Mouse (Mus musculus): ENCODE data around the gene Hsph1. TPM values are rescaled to one million over a fixed set of nuclear protein-coding genes. Genes with fewer than 3 reads are reported as not detected.

Gene Hsph1
- polyA plus RNA-seq, 1 experiment from 2014 or later: 117 TPM

- WGBS: 91% methylated on average over 8 of the region's 8 CpGs
Observed at GRCm38 (mm10) chr5:149623815-149624675, 12.1 kb downstream of the Hsph1 start.

GRCm38 (mm10) chr5:149622644-149623043, 13.5 kb downstream of the Hsph1 start:
- 84% methylated on average over 6 of the region's 6 CpGs for WGBS
- no peak overlapping the region for H3K4me3 ChIP-seq (replicated peaks; ENCODE audit: low read length)
- no peaks in the 10 kb centered on the region for H3K27me3 ChIP-seq (replicated peaks; ENCODE audit: control insufficient read depth, insufficient read depth, low read length)
- peaks cover 70% of the 10 kb centered on the region for H3K36me3 ChIP-seq (ENCODE audit: control insufficient read depth, insufficient read depth)
- no peak for ATAC-seq
- H3K27ac ChIP-seq (ENCODE audit: low read length): no peak overlapping the region
- H3K4me2 ChIP-seq (ENCODE audit: low read length): no peak overlapping the region
- H3K9me3 ChIP-seq (ENCODE audit: control insufficient read depth, low read length): no peaks in the 10 kb centered on the region
- no peak overlapping the region for H3K9ac ChIP-seq (replicated peaks; ENCODE audit: low read depth, low read length)
- H3K4me1 ChIP-seq (replicated peaks; ENCODE audit: control insufficient read depth, insufficient read depth, low read length): no peaks in the 10 kb centered on the region

More at GRCm38 (mm10) chr5:149623815-149624675, 12.1 kb downstream of the Hsph1 start:
- H3K4me1 ChIP-seq (replicated peaks; ENCODE audit: control insufficient read depth, insufficient read depth, low read length): no peaks in the 10 kb centered on the region
- H3K4me3 ChIP-seq (replicated peaks; ENCODE audit: low read length): no peak overlapping the region
- H3K36me3 ChIP-seq (ENCODE audit: control insufficient read depth, insufficient read depth): peaks cover 65% of the 10 kb centered on the region
- no peaks in the 10 kb centered on the region for H3K27me3 ChIP-seq (replicated peaks; ENCODE audit: control insufficient read depth, insufficient read depth, low read length)
- ATAC-seq: no peak
- H3K9me3 ChIP-seq (ENCODE audit: control insufficient read depth, low read length): no peaks in the 10 kb centered on the region
- no peak overlapping the region for H3K27ac ChIP-seq (ENCODE audit: low read length)
- H3K9ac ChIP-seq (replicated peaks; ENCODE audit: low read depth, low read length): no peak overlapping the region
- H3K4me2 ChIP-seq (ENCODE audit: low read length): no peak overlapping the region

GRCm38 (mm10) chr5:149622152-149622551, 14.0 kb downstream of the Hsph1 start:
- Histone ChIP-seq H3K9ac (replicated peaks; ENCODE audit: low read depth, low read length) (no peak overlapping the region), H3K4me2 (ENCODE audit: low read length) (no peak overlapping the region), H3K27me3 (replicated peaks; ENCODE audit: control insufficient read depth, insufficient read depth, low read length) (no peaks in the 10 kb centered on the region), H3K4me3 (replicated peaks; ENCODE audit: low read length) (no peak overlapping the region), H3K27ac (ENCODE audit: low read length) (no peak overlapping the region), H3K36me3 (ENCODE audit: control insufficient read depth, insufficient read depth) (peaks cover 66% of the 10 kb centered on the region), H3K4me1 (replicated peaks; ENCODE audit: control insufficient read depth, insufficient read depth, low read length) (no peaks in the 10 kb centered on the region), H3K9me3 (ENCODE audit: control insufficient read depth, low read length) (no peaks in the 10 kb centered on the region)
- WGBS: 68% methylated on average over 7 of the region's 7 CpGs
- no peak for ATAC-seq

GRCm38 (mm10) chr5:149617776-149618425, 18.3 kb downstream of the Hsph1 start:
- 94% methylated on average over 6 of the region's 6 CpGs for WGBS
- H3K36me3 ChIP-seq (ENCODE audit: control insufficient read depth, insufficient read depth): peaks cover 38% of the 10 kb centered on the region
- H3K4me1 ChIP-seq (replicated peaks; ENCODE audit: control insufficient read depth, insufficient read depth, low read length): no peaks in the 10 kb centered on the region
- no peak for ATAC-seq
- H3K27ac ChIP-seq (ENCODE audit: low read length): no peak overlapping the region
- H3K9me3 ChIP-seq (ENCODE audit: control insufficient read depth, low read length): no peaks in the 10 kb centered on the region
- H3K27me3 ChIP-seq (replicated peaks; ENCODE audit: control insufficient read depth, insufficient read depth, low read length): no peaks in the 10 kb centered on the region
- H3K4me2 ChIP-seq (ENCODE audit: low read length): no peak overlapping the region
- H3K9ac ChIP-seq (replicated peaks; ENCODE audit: low read depth, low read length): no peak overlapping the region
- H3K4me3 ChIP-seq (replicated peaks; ENCODE audit: low read length): no peak overlapping the region

- Histone ChIP-seq H3K4me3 (replicated peaks; ENCODE audit: low read length) (no peak overlapping the region), H3K4me2 (ENCODE audit: low read length) (no peak overlapping the region), H3K9ac (replicated peaks; ENCODE audit: low read depth, low read length) (no peak overlapping the region), H3K9me3 (ENCODE audit: control insufficient read depth, low read length) (no peaks in the 10 kb centered on the region), H3K27me3 (replicated peaks; ENCODE audit: control insufficient read depth, insufficient read depth, low read length) (no peaks in the 10 kb centered on the region), H3K36me3 (ENCODE audit: control insufficient read depth, insufficient read depth) (peaks cover 37% of the 10 kb centered on the region), H3K4me1 (replicated peaks; ENCODE audit: control insufficient read depth, insufficient read depth, low read length) (0 out of 2 replicates have a peak, but pooled peaks cover 2% of the 10 kb centered on the region), H3K27ac (ENCODE audit: low read length) (no peak overlapping the region)
- ATAC-seq: peak; percentile 43; the same call in 1 of the 2 replicates
- WGBS: 53% methylated on average over 10 of the region's 10 CpGs
Observed at GRCm38 (mm10) chr5:149616817-149617216, 19.4 kb downstream of the Hsph1 start.

GRCm38 (mm10) chr5:149616138-149616537, 20.0 kb downstream of the Hsph1 start:
- H3K4me3 ChIP-seq (replicated peaks; ENCODE audit: low read length): no peak overlapping the region
- no peak overlapping the region for H3K27ac ChIP-seq (ENCODE audit: low read length)
- H3K9me3 ChIP-seq (ENCODE audit: control insufficient read depth, low read length): no peaks in the 10 kb centered on the region
- 67% methylated on average over 1 of the region's 1 CpGs for WGBS
- 0 out of 2 replicates have a peak, but pooled peaks cover 2% of the 10 kb centered on the region for H3K4me1 ChIP-seq (replicated peaks; ENCODE audit: control insufficient read depth, insufficient read depth, low read length)
- H3K9ac ChIP-seq (replicated peaks; ENCODE audit: low read depth, low read length): no peak overlapping the region
- no peak for ATAC-seq
- no peak overlapping the region for H3K4me2 ChIP-seq (ENCODE audit: low read length)
- H3K36me3 ChIP-seq (ENCODE audit: control insufficient read depth, insufficient read depth): peaks cover 34% of the 10 kb centered on the region
- no peaks in the 10 kb centered on the region for H3K27me3 ChIP-seq (replicated peaks; ENCODE audit: control insufficient read depth, insufficient read depth, low read length)

GRCm38 (mm10) chr5:149612740-149613139, 23.4 kb downstream of the Hsph1 start:
- Histone ChIP-seq H3K36me3 (ENCODE audit: control insufficient read depth, insufficient read depth) (peaks cover 5% of the 10 kb centered on the region), H3K4me2 (ENCODE audit: low read length) (no peak overlapping the region), H3K4me1 (replicated peaks; ENCODE audit: control insufficient read depth, insufficient read depth, low read length) (0 out of 2 replicates have a peak, but pooled peaks cover 2% of the 10 kb centered on the region), H3K9ac (replicated peaks; ENCODE audit: low read depth, low read length) (no peak overlapping the region), H3K27me3 (replicated peaks; ENCODE audit: control insufficient read depth, insufficient read depth, low read length) (no peaks in the 10 kb centered on the region), H3K9me3 (ENCODE audit: control insufficient read depth, low read length) (no peaks in the 10 kb centered on the region), H3K27ac (ENCODE audit: low read length) (no peak overlapping the region), H3K4me3 (replicated peaks; ENCODE audit: low read length) (no peak overlapping the region)
- 77% methylated on average over 10 of the region's 10 CpGs for WGBS
- ATAC-seq: no peak

GRCm38 (mm10) chr5:149612165-149612518, 24.0 kb downstream of the Hsph1 start:
- 89% methylated on average over 3 of the region's 3 CpGs for WGBS
- H3K36me3 ChIP-seq (ENCODE audit: control insufficient read depth, insufficient read depth): peaks cover 4% of the 10 kb centered on the region
- no peak overlapping the region for H3K27ac ChIP-seq (ENCODE audit: low read length)
- H3K9ac ChIP-seq (replicated peaks; ENCODE audit: low read depth, low read length): no peak overlapping the region
- H3K4me3 ChIP-seq (replicated peaks; ENCODE audit: low read length): no peak overlapping the region
- no peak for ATAC-seq
- 0 out of 2 replicates have a peak, but pooled peaks cover 2% of the 10 kb centered on the region for H3K4me1 ChIP-seq (replicated peaks; ENCODE audit: control insufficient read depth, insufficient read depth, low read length)
- H3K4me2 ChIP-seq (ENCODE audit: low read length): no peak overlapping the region
- H3K9me3 ChIP-seq (ENCODE audit: control insufficient read depth, low read length): no peaks in the 10 kb centered on the region
- no peaks in the 10 kb centered on the region for H3K27me3 ChIP-seq (replicated peaks; ENCODE audit: control insufficient read depth, insufficient read depth, low read length)

GRCm38 (mm10) chr5:149611476-149612164, 24.6 kb downstream of the Hsph1 start:
- 0 out of 2 replicates have a peak, but pooled peaks have one; percentile 27 for ATAC-seq
- Histone ChIP-seq H3K9me3 (ENCODE audit: control insufficient read depth, low read length) (no peaks in the 10 kb centered on the region), H3K27me3 (replicated peaks; ENCODE audit: control insufficient read depth, insufficient read depth, low read length) (no peaks in the 10 kb centered on the region), H3K36me3 (ENCODE audit: control insufficient read depth, insufficient read depth) (peaks cover 4% of the 10 kb centered on the region), H3K4me3 (replicated peaks; ENCODE audit: low read length) (no peak overlapping the region), H3K4me2 (ENCODE audit: low read length) (no peak overlapping the region), H3K4me1 (replicated peaks; ENCODE audit: control insufficient read depth, insufficient read depth, low read length) (0 out of 2 replicates have a peak, but pooled peaks cover 2% of the 10 kb centered on the region), H3K9ac (replicated peaks; ENCODE audit: low read depth, low read length) (no peak overlapping the region), H3K27ac (ENCODE audit: low read length) (peak overlapping the region; percentile 17; the same call in 1 of the 2 replicates)
- WGBS: 63% methylated on average over 16 of the region's 16 CpGs

Measured in forebrain, embryonic 16.5 days (tissue).